Mouse (Mus musculus) 416B (cell line): ENCODE measurements around the gene Mog.
"Not testable (repeated sequence)": the region's sequence is repeated elsewhere in the genome, so short reads cannot be mapped to it uniquely, and the experiment has no call there.

Experiments used
- DNase-seq: peaks from one replicate; pipeline ENCODE4 v3.0.0; 2011; ENCODE audit warnings: low read depth

The Mog gene

GRCm38 (mm10) chr17:37045611-37046311 is 22.6 kb upstream of the Mog start, which contains the start of gene Gabbr1:
Gene Gabbr1 (plus strand): TSS chr17:37045966.
- peak; percentile 55 for DNase-seq

GRCm38 (mm10) chr17:37044651-37045244 is 21.6 kb upstream of the Mog start:
- DNase-seq: peak; percentile 82

- peak; percentile 19 for DNase-seq
Observed at GRCm38 (mm10) chr17:37039127-37039894, 16.1 kb upstream of the Mog start.

GRCm38 (mm10) chr17:37029162-37029561 is 6.0 kb upstream of the Mog start:
- DNase-seq: no peak

GRCm38 (mm10) chr17:37028683-37029120 is 5.5 kb upstream of the Mog start:
- no peak for DNase-seq

GRCm38 (mm10) chr17:37028212-37028611 is 5.0 kb upstream of the Mog start:
- DNase-seq: no peak

- DNase-seq: no peak
Observed at GRCm38 (mm10) chr17:37027486-37027885, 4.3 kb upstream of the Mog start.

GRCm38 (mm10) chr17:37026425-37026824 is 3.2 kb upstream of the Mog start:
- DNase-seq: no peak

GRCm38 (mm10) chr17:37019242-37019641 is 4.0 kb downstream of the Mog start:
- not testable (repeated sequence) for DNase-seq

- DNase-seq: no peak
Observed at GRCm38 (mm10) chr17:37018328-37018727, 4.9 kb downstream of the Mog start.

- no peak for DNase-seq
Observed at GRCm38 (mm10) chr17:37016333-37016732, 6.9 kb downstream of the Mog start.

- DNase-seq: no peak
Observed at GRCm38 (mm10) chr17:37012141-37012540, 11.1 kb downstream of the Mog start.

GRCm38 (mm10) chr17:37011719-37012118 is 11.5 kb downstream of the Mog start:
- no peak for DNase-seq

GRCm38 (mm10) chr17:37009460-37010042 is 13.6 kb downstream of the Mog start:
- peak; percentile 73 for DNase-seq

- no peak for DNase-seq
Observed at GRCm38 (mm10) chr17:37008161-37008560, 15.0 kb downstream of the Mog start.

GRCm38 (mm10) chr17:37003366-37003765 is 19.8 kb downstream of the Mog start:
- no peak for DNase-seq

GRCm38 (mm10) chr17:37002364-37003330 is 20.6 kb downstream of the Mog start:
- no peak for DNase-seq

GRCm38 (mm10) chr17:37000863-37001262 is 22.3 kb downstream of the Mog start, which contains the start of gene Zfp57:
Gene Zfp57 (plus strand): TSS chr17:37001163.
- DNase-seq: no peak

- DNase-seq: no peak
Observed at GRCm38 (mm10) chr17:36998477-36998876, 24.7 kb downstream of the Mog start.

- peak; percentile 78 for DNase-seq
Observed at GRCm38 (mm10) chr17:36997033-36997735, 26.0 kb downstream of the Mog start.

- DNase-seq: no peak
Observed at GRCm38 (mm10) chr17:36995448-36995847, 27.8 kb downstream of the Mog start.
